In genomic region chr9:121301041-121301920, GRCm38 (mm10) we compare ENCODE assay signal across 9 mouse cellular contexts. TPM values are rescaled to one million over a fixed set of nuclear protein-coding genes. Genes with fewer than 3 reads are reported as not detected.
DNase-seq lines count a peak whose midpoint lies in the region; ATAC-seq and TF ChIP-seq lines count a peak whose summit lies in the region.
"Had no signal": no experiment of that assay in that cellular context is flagged by ENCODE, and none has a peak within 500 bp of the region (broad histone marks: within the 10 kb centered on the region; RNA-seq: fewer than 3 reads in every experiment).

No protein-coding gene starts in this region.

- peaks cover 22% of the 10 kb centered on the region for H3K27me3 ChIP-seq in E14TG2a.4 (ENCODE audit: insufficient read depth, low read length)
- no peaks in the 10 kb centered on the region for H3K27me3 ChIP-seq in midbrain, embryonic 14.5 days (ENCODE audit: control insufficient read depth, insufficient read depth, low read length)

- no peaks in the 10 kb centered on the region for H3K9me3 ChIP-seq in E14TG2a.4 (ENCODE audit: low read length)
- no peaks in the 10 kb centered on the region for H3K9me3 ChIP-seq in midbrain, embryonic 14.5 days (ENCODE audit: control insufficient read depth, low read length)
- H3K9me3 ChIP-seq: limb, embryonic 13.5 days had no signal

- no peak for TF ChIP-seq CTCF in E14TG2a.4 (conservative IDR thresholded peaks at IDR 0.05; ENCODE audit: low read length)

- DNase-seq in gastrocnemius, adult 18-20 months (ENCODE audit: low spot score) = peak; percentile 44
- no peak for DNase-seq in gastrocnemius, postnatal 4 days (ENCODE audit: low spot score in 2 of 2)
- peak; percentile 35 for DNase-seq in heart, postnatal 4 days
- no peak for DNase-seq in midbrain, embryonic 14.5 days
- DNase-seq in left cerebral cortex, adult 9 months (ENCODE audit: low spot score in 2 of 2) = no peak
- no peak for DNase-seq in kidney, adult 18-20 months

- H3K9ac ChIP-seq in midbrain, embryonic 14.5 days (replicated peaks; ENCODE audit: low read length) = no peak overlapping the region

- no peak for ATAC-seq in midbrain, embryonic 14.5 days (ENCODE audit: low FRiP score, low TSS enrichment)
- no peak for ATAC-seq in frontal cortex, adult (ENCODE audit: low TSS enrichment)

- peaks cover 87% of the 10 kb centered on the region for H3K4me1 ChIP-seq in E14TG2a.4 (replicated peaks; ENCODE audit: low read depth, low read length)
- H3K4me1 ChIP-seq in midbrain, embryonic 14.5 days (ENCODE audit: control insufficient read depth, insufficient read depth, low read length) = peaks cover 49% of the 10 kb centered on the region

- 0 out of 2 replicates have a peak overlapping the region, but pooled peaks have one; percentile 8 for H3K27ac ChIP-seq in midbrain, embryonic 14.5 days (replicated peaks; ENCODE audit: low read depth, low read length)
- H3K27ac ChIP-seq: limb, embryonic 13.5 days had no signal

- H3K4me3 ChIP-seq in E14TG2a.4 (replicated peaks; ENCODE audit: low read length) = peak overlapping the region; percentile 90
- no peak overlapping the region for H3K4me3 ChIP-seq in midbrain, embryonic 14.5 days (replicated peaks; ENCODE audit: low read depth, low read length)
- H3K4me3 ChIP-seq: limb, embryonic 13.5 days had no signal

- H3K36me3 ChIP-seq in E14TG2a.4 (ENCODE audit: insufficient read depth, low read length) = peaks cover 35% of the 10 kb centered on the region
- H3K36me3 ChIP-seq in midbrain, embryonic 14.5 days (ENCODE audit: control insufficient read depth, insufficient read depth, low read length) = no peaks in the 10 kb centered on the region
- H3K36me3 ChIP-seq: limb, embryonic 13.5 days had no signal

- WGBS in midbrain, embryonic 14.5 days = 78% methylated on average over 22 of the region's 22 CpGs

- 0 out of 2 replicates have a peak overlapping the region, but pooled peaks have one; percentile 17 for H3K4me2 ChIP-seq in midbrain, embryonic 14.5 days (ENCODE audit: low read length)
- H3K4me2 ChIP-seq: limb, embryonic 13.5 days had no signal

RNA-seq across cellular contexts. Expression of gene Trak1, which starts 4.0 kb away (rescaled TPM):
- total RNA-seq in gastrocnemius, adult 18-20 months (2021) = 100 to 1,000 TPM; 172 to 191 TPM
- total RNA-seq in gastrocnemius, postnatal 4 days (2021) = 100 to 1,000 TPM; 193 to 204 TPM
- 100 to 1,000 TPM; 288 to 301 TPM for total RNA-seq in heart, postnatal 4 days (2021)
- 47.0 and 53.6 TPM in 2 replicates for polyA plus RNA-seq in midbrain, embryonic 14.5 days (2014; fragmentation: Nextera tagmentation; extraction: Ambion mirVana)

RNA-seq across cellular contexts. Expression of gene Ulk4, which starts 24.3 kb away (rescaled TPM):
- total RNA-seq in gastrocnemius, adult 18-20 months (2021) = under 1 TPM; 0.07 TPM
- total RNA-seq in gastrocnemius, postnatal 4 days (2021) = 1 to 10 TPM; 2.2 to 2.3 TPM
- 1 to 10 TPM; 2.5 to 2.7 TPM for total RNA-seq in heart, postnatal 4 days (2021)
- 75.7 and 79.0 TPM in 2 replicates for polyA plus RNA-seq in midbrain, embryonic 14.5 days (2014; fragmentation: Nextera tagmentation; extraction: Ambion mirVana)

Comparison
In these comparisons a context has a peak if more than half of its experiments do, and no peak if none do; other contexts are left out.
1. DNase-seq: peak in gastrocnemius, adult 18-20 months (single experiment) and heart, postnatal 4 days (single experiment); none in gastrocnemius, postnatal 4 days (0 of 2), midbrain, embryonic 14.5 days (single experiment), left cerebral cortex, adult 9 months (0 of 2) and kidney, adult 18-20 months (single experiment).